Mouse (Mus musculus): Measurements from ENCODE around the gene Csnk2b.

- no peak for TF ChIP-seq CTCF (IDR thresholded peaks at IDR 0.05)
- no peak for TF ChIP-seq POLR2A (IDR thresholded peaks at IDR 0.05; ENCODE audit: insufficient read depth, low read depth, low read length)
Measured at GRCm38 (mm10) chr17:35127017-35127416, 5.2 kb upstream of the Csnk2b start.
